In the genomic region with DNA sequence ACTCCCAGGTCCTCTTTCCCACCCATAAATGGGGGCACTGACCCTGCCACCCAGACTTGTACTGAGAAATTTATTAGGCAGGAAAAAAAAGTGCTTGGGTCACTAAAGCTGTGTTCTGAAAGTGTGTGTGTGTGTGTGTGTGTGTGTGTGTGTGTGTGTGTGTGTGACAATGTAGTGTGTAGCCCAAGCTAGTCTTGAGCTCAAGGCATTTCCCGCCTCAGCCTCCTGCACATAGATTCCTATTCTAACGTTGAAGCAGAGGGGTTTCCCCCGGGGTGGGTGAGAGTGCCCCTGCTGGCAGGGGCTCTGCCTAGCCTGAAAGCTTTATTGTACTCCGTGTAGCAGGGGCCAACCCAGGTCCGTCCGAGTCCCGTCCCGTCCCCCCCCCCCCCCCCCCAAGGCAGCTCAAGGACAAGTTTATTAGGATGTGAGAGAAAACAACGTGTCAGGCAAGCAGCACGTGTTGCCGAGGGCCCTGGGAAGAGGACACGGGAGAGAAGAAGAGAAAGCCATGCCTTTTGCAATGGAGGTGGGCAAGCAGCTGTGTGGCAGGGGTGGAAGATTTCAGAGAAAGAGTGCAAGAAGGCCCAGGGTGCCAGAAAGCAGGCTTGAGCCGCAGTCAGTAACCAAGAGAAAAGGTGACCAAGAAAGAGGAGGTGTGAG, we compare ENCODE assay signal across 10 mouse cellular contexts. TPM values are rescaled to one million over a fixed set of nuclear protein-coding genes. Genes with fewer than 3 reads are reported as not detected.
DNase-seq lines count a peak whose midpoint lies in the region; ATAC-seq and TF ChIP-seq lines count a peak whose summit lies in the region.
"Had no signal": no experiment of that assay in that cellular context is flagged by ENCODE, and none has a peak within 500 bp of the region (broad histone marks: within the 10 kb centered on the region; RNA-seq: fewer than 3 reads in every experiment).

No protein-coding gene starts in this region.

- H3K4me1 ChIP-seq in forebrain, embryonic 10.5 days = peaks cover 40% of the 10 kb centered on the region
- peaks cover 5% of the 10 kb centered on the region; the same call in 1 of the 2 replicates for H3K4me1 ChIP-seq in forebrain, postnatal 0 days (ENCODE audit: insufficient read depth)
- H3K4me1 ChIP-seq in liver, postnatal 0 days (ENCODE audit: insufficient read depth) = peaks cover 13% of the 10 kb centered on the region
- H3K4me1 ChIP-seq in bone marrow macrophage, adult 2 months (ENCODE audit: control insufficient read depth, insufficient read depth, low read length) = peaks cover 35% of the 10 kb centered on the region
- H3K4me1 ChIP-seq in limb, embryonic 14.5 days (ENCODE audit: control insufficient read depth, insufficient read depth, low read length) = peaks cover 8% of the 10 kb centered on the region; the same call in 1 of the 2 replicates

- peaks cover 3% of the 10 kb centered on the region; the same call in 1 of the 2 replicates for H3K9me3 ChIP-seq in forebrain, embryonic 10.5 days
- H3K9me3 ChIP-seq in forebrain, postnatal 0 days (ENCODE audit: low read length) = no peaks in the 10 kb centered on the region
- H3K9me3 ChIP-seq in liver, postnatal 0 days (ENCODE audit: low read length) = no peaks in the 10 kb centered on the region
- H3K9me3 ChIP-seq in limb, embryonic 14.5 days (ENCODE audit: control insufficient read depth, low read length) = no peaks in the 10 kb centered on the region

- TF ChIP-seq EP300 in liver, postnatal 0 days (IDR thresholded peaks at IDR 0.05; ENCODE audit: low read depth) = no peak

- no peaks in the 10 kb centered on the region for H3K36me3 ChIP-seq in forebrain, embryonic 10.5 days (replicated peaks)
- H3K36me3 ChIP-seq in forebrain, postnatal 0 days (ENCODE audit: insufficient read depth) = no peaks in the 10 kb centered on the region
- H3K36me3 ChIP-seq in liver, postnatal 0 days (replicated peaks; ENCODE audit: insufficient read depth, low read length) = no peaks in the 10 kb centered on the region
- no peaks in the 10 kb centered on the region for H3K36me3 ChIP-seq in limb, embryonic 14.5 days (ENCODE audit: control insufficient read depth, insufficient read depth, low read length)

- TF ChIP-seq CTCF in forebrain, postnatal 0 days (IDR thresholded peaks at IDR 0.05; ENCODE audit: low read depth) = no peak
- no peak for TF ChIP-seq CTCF in liver, postnatal 0 days (IDR thresholded peaks at IDR 0.05; ENCODE audit: low read depth)
- no peak for TF ChIP-seq CTCF in bone marrow macrophage, adult 2 months (IDR thresholded peaks at IDR 0.05; ENCODE audit: low read depth, low read length)

- 0 out of 2 replicates have a peak overlapping the region, but pooled peaks have one; percentile 58 for H3K4me3 ChIP-seq in forebrain, embryonic 10.5 days
- H3K4me3 ChIP-seq in forebrain, postnatal 0 days (ENCODE audit: low read depth, low read length) = no peak overlapping the region
- no peak overlapping the region for H3K4me3 ChIP-seq in liver, postnatal 0 days (ENCODE audit: low read depth, low read length)
- H3K4me3 ChIP-seq in bone marrow macrophage, adult 2 months (ENCODE audit: insufficient read depth, low read length) = peak overlapping the region; percentile 74
- peak overlapping the region; percentile 50 for H3K4me3 ChIP-seq in limb, embryonic 14.5 days (replicated peaks; ENCODE audit: low read length)

- no peak overlapping the region for H3K9ac ChIP-seq in forebrain, postnatal 0 days
- no peak overlapping the region for H3K9ac ChIP-seq in liver, postnatal 0 days (replicated peaks)
- H3K9ac ChIP-seq in limb, embryonic 14.5 days (ENCODE audit: low read depth, low read length, severe bottlenecking) = no peak overlapping the region

- no peak overlapping the region for H3K27ac ChIP-seq in forebrain, embryonic 10.5 days
- no peak overlapping the region for H3K27ac ChIP-seq in forebrain, postnatal 0 days (ENCODE audit: low read depth, low read length)
- no peak overlapping the region for H3K27ac ChIP-seq in liver, postnatal 0 days (ENCODE audit: low read depth)
- peak overlapping the region; percentile 66 for H3K27ac ChIP-seq in bone marrow macrophage, adult 2 months (ENCODE audit: insufficient read depth, low read depth, low read length)
- H3K27ac ChIP-seq in limb, embryonic 14.5 days (replicated peaks; ENCODE audit: low read depth, low read length) = no peak overlapping the region

- 24% methylated on average over 13 of the region's 13 CpGs for WGBS in forebrain, embryonic 10.5 days
- 19% methylated on average over 13 of the region's 13 CpGs for WGBS in forebrain, postnatal 0 days
- 19% methylated on average over 13 of the region's 13 CpGs for WGBS in liver, postnatal 0 days (ENCODE audit: insufficient replicate concordance)
- WGBS in limb, embryonic 14.5 days = 18% methylated on average over 13 of the region's 13 CpGs

- H3K4me2 ChIP-seq in forebrain, postnatal 0 days (ENCODE audit: low read depth) = no peak overlapping the region
- H3K4me2 ChIP-seq in liver, postnatal 0 days (ENCODE audit: low read depth, low read length) = peak overlapping the region; percentile 88; the same call in 1 of the 2 replicates
- peak overlapping the region; percentile 95; the same call in 1 of the 2 replicates for H3K4me2 ChIP-seq in limb, embryonic 14.5 days (replicated peaks; ENCODE audit: low read depth, low read length, severe bottlenecking)

- peaks cover 74% of the 10 kb centered on the region for H3K27me3 ChIP-seq in forebrain, embryonic 10.5 days (ENCODE audit: poor library complexity, severe bottlenecking)
- H3K27me3 ChIP-seq in forebrain, postnatal 0 days (ENCODE audit: insufficient read depth, low read length) = peaks cover 26% of the 10 kb centered on the region
- H3K27me3 ChIP-seq in liver, postnatal 0 days (ENCODE audit: insufficient read depth, low read length) = peaks cover 33% of the 10 kb centered on the region
- H3K27me3 ChIP-seq in limb, embryonic 14.5 days (ENCODE audit: control insufficient read depth, insufficient read depth, low read length) = peaks cover 25% of the 10 kb centered on the region

- no peak for ATAC-seq in forebrain, postnatal 0 days
- ATAC-seq in liver, postnatal 0 days = no peak
- ATAC-seq in limb, embryonic 14.5 days (ENCODE audit: low FRiP score, low read depth) = no peak

- no peak for DNase-seq in forebrain, embryonic 10.5 days (ENCODE audit: extremely low spot score, low spot score)
- no peak for DNase-seq in forebrain, postnatal 0 days
- no peak for DNase-seq in liver, postnatal 0 days
- DNase-seq in liver = no peak
- DNase-seq in limb, embryonic 14.5 days (ENCODE audit: low spot score) = no peak
- DNase-seq in layer of hippocampus, postnatal 14 days (ENCODE audit: low spot score in 2 of 2) = no peak
- DNase-seq in urinary bladder, postnatal 10 days (ENCODE audit: low spot score) = no peak
- DNase-seq: gastrocnemius, postnatal 36 days; right cerebral cortex, adult 18-20 months had no signal

- TF ChIP-seq POLR2A in bone marrow macrophage, adult 2 months (IDR thresholded peaks at IDR 0.05; ENCODE audit: borderline replicate concordance, low read depth, low read length) = no peak
- no peak for TF ChIP-seq POLR2A in limb, embryonic 14.5 days (IDR thresholded peaks at IDR 0.05; ENCODE audit: borderline replicate concordance, extremely low read depth, insufficient read depth, insufficient read length)

RNA-seq across cellular contexts. Expression of gene Gpr157, which starts 37.5 kb away (rescaled TPM):
- polyA plus RNA-seq in forebrain, embryonic 10.5 days (2016; fragmentation: Nextera tagmentation; extraction: Ambion mirVana) = 0.32 and 0.41 TPM in 2 replicates
- 1.3 and 1.8 TPM in 2 replicates for total RNA-seq in forebrain, postnatal 0 days (2014; rRNA removed)
- polyA plus RNA-seq in forebrain, postnatal 0 days (2015; fragmentation: Nextera tagmentation; extraction: Ambion mirVana) = 0.31 TPM in 2 replicates
- 0.33 and 0.38 TPM in 2 replicates for polyA plus RNA-seq in liver, postnatal 0 days (2015; fragmentation: Nextera tagmentation; extraction: Ambion mirVana)
- 4.8 and 5.1 TPM in 2 replicates for polyA plus RNA-seq in bone marrow macrophage, adult 2 months (2012; ENCODE audit: insufficient read depth, insufficient read length, missing spikeins)
- 3.8 and 4.5 TPM in 2 replicates for polyA plus RNA-seq in limb, embryonic 14.5 days (2012; rRNA removed)
- polyA plus RNA-seq in limb, embryonic 14.5 days (2014; fragmentation: Nextera tagmentation; extraction: Ambion mirVana) = 0.48 and 0.52 TPM in 2 replicates
- 1 to 10 TPM; 1.1 to 1.4 TPM for total RNA-seq in layer of hippocampus, postnatal 14 days (2021)

RNA-seq across cellular contexts. Expression of gene H6pd, which starts 40.9 kb away (rescaled TPM):
- 3.0 TPM in 2 replicates for polyA plus RNA-seq in forebrain, embryonic 10.5 days (2016; fragmentation: Nextera tagmentation; extraction: Ambion mirVana)
- 6.5 and 8.4 TPM in 2 replicates for total RNA-seq in forebrain, postnatal 0 days (2014; rRNA removed)
- 1.7 and 3.1 TPM in 2 replicates for polyA plus RNA-seq in forebrain, postnatal 0 days (2015; fragmentation: Nextera tagmentation; extraction: Ambion mirVana)
- polyA plus RNA-seq in liver, postnatal 0 days (2015; fragmentation: Nextera tagmentation; extraction: Ambion mirVana) = 33.0 and 36.5 TPM in 2 replicates
- 35.4 and 41.1 TPM in 2 replicates for polyA plus RNA-seq in bone marrow macrophage, adult 2 months (2012; ENCODE audit: insufficient read depth, insufficient read length, missing spikeins)
- 22.6 and 30.1 TPM in 2 replicates for polyA plus RNA-seq in limb, embryonic 14.5 days (2012; rRNA removed)
- 13.3 and 15.7 TPM in 2 replicates for polyA plus RNA-seq in limb, embryonic 14.5 days (2014; fragmentation: Nextera tagmentation; extraction: Ambion mirVana)
- 10 to 100 TPM; 11.5 to 12.2 TPM for total RNA-seq in layer of hippocampus, postnatal 14 days (2021)

Comparison
In these comparisons a context has a peak if more than half of its experiments do, and no peak if none do; other contexts are left out.
1. H3K4me3 ChIP-seq: peak in forebrain, embryonic 10.5 days (single experiment), bone marrow macrophage, adult 2 months (single experiment) and limb, embryonic 14.5 days (single experiment); none in forebrain, postnatal 0 days (single experiment) and liver, postnatal 0 days (single experiment).